Mouse (Mus musculus) urinary bladder, postnatal 25 days (tissue): ENCODE measurements around the gene Gm21256.
"Not testable (repeated sequence)": the region's sequence is repeated elsewhere in the genome, so short reads cannot be mapped to it uniquely, and the experiment has no call there.

Experiments used
- DNase-seq: peaks from one replicate; pipeline ENCODE4 v3.0.0; 2022; ENCODE audit warnings: low spot score

The Gm21256 gene

GRCm38 (mm10) chrY:47450660-47451059 lies at the start of gene Gm21256:
Gene Gm21256, plus strand, starts transcription at chrY:47450960.
- not testable (repeated sequence) for DNase-seq
